Mouse (Mus musculus) liver, postnatal 0 days (tissue): ENCODE measurements around the gene Sf3b2.

Experiments
- CTCF ChIP-seq: sonication (generic); IDR thresholded peaks from 2 replicates; pipeline ENCODE4 v1.5.1; 2016; ENCODE audit warnings: antibody characterized with exemption, low read depth
- EP300 ChIP-seq: IDR thresholded peaks from 2 replicates; pipeline ENCODE4 v1.6.1; 2016; ENCODE audit warnings: antibody characterized with exemption, low read depth, mild to moderate bottlenecking

DNA sequence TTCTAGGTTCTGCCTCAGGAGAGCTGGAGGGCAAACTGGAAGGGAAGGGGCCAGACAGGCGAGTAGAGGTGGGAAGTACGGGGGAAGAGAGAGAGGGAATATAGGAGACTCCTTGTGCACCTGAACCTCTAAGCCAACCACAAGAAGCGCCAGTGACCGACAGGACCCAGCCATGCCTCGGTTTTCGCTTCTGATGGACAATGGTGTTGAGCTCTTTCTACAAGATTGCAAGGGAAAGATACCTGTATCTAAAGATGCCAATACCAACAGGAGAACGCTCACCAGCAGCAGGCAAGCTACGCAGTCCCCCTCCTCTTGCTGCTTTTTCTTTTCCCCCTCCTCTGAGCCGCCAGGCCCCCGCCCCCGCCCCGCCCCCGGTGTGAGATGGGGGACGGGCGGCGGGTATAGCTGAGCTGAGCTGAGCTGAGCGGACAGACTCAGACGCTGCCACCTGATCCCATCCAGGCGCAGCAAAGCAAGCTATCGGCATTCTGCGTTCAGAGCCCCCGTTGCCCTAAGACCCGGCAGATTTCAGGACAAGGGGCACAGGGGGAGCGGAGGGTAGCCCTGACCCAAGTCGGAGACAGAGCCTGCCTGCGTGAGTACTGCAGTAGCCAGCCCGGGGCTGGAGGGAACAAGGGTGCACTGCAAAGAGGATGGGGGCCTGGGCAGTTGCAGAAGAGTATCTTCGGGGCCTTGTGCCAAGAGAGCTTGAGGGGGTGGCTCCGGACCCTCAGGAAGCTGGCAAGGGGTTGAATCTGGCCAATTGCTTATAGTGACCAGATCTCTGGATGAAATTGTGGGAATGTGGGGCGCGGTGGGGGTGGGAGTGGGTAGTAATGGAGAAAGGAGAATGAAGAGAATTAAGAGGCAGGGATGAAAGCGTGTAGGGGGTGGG, 2.9 kb upstream of the Sf3b2 start, which contains the start of gene Gal3st3:
- TF ChIP-seq CTCF (no peak), EP300 (no peak)
